ENCODE assay signal across 8 mouse cellular contexts in the genomic region with DNA sequence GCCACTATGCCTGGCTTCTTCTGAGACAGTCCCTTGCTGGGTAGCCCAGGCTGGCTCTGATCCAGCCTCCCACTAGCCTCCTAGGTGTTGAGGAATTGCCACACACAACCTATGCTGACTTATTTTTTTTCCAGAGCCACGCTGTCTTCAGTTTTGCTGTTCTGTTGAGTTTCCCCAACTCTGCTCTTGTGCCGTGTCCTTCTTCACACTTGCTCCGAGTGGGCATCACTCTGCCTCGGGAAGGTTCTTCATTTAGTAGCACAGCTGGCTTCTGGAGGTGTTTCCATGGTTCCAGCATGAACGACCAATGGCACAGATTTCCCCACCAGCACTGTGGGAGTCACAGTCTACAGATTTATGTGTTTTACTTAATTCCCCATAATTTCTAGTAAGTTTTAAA.
"Had no signal": no experiment of that assay in that cellular context is flagged by ENCODE, and none has a peak within 500 bp of the region (broad histone marks: within the 10 kb centered on the region; RNA-seq: fewer than 3 reads in every experiment).

No protein-coding gene starts in this region.

- DNase-seq: kidney, adult 2 months; kidney, postnatal 14 days; lung, adult 18-20 months; spleen, adult 18-20 months; thymus, adult 18-20 months; thymus, postnatal 14 days had no signal

- ATAC-seq: intestine, embryonic 16.5 days; midbrain, embryonic 16.5 days had no signal
